Mouse (Mus musculus): ENCODE measurements at regions not wholly inside any gene's neighbourhood (a gene's known extent, or its start where the extent isn't known, plus 50 kb on each side); places are given as distances from the start of the nearest gene placed in this dataset.

GRCm38 (mm10) chr15:93650009-93650522 is 54.4 kb upstream of the Prickle1 start:
- DNase-seq (ENCODE audit: low spot score in 2 of 2): no peak

GRCm38 (mm10) chr15:93648646-93649045 is 53.0 kb upstream of the Prickle1 start:
- no peak for DNase-seq (ENCODE audit: low spot score in 2 of 2)

GRCm38 (mm10) chr15:93646820-93647219 is 51.1 kb upstream of the Prickle1 start:
- DNase-seq (ENCODE audit: low spot score in 2 of 2): no peak

GRCm38 (mm10) chr15:93645950-93646349 is 50.3 kb upstream of the Prickle1 start:
- no peak for DNase-seq (ENCODE audit: low spot score in 2 of 2)
